Mouse (Mus musculus): ENCODE data around the gene Rpgr. TPM values are rescaled to one million over a fixed set of nuclear protein-coding genes. Genes with fewer than 3 reads are reported as not detected.

The Rpgr gene
- polyA plus RNA-seq, 1 experiment: 2.6 TPM

DNA sequence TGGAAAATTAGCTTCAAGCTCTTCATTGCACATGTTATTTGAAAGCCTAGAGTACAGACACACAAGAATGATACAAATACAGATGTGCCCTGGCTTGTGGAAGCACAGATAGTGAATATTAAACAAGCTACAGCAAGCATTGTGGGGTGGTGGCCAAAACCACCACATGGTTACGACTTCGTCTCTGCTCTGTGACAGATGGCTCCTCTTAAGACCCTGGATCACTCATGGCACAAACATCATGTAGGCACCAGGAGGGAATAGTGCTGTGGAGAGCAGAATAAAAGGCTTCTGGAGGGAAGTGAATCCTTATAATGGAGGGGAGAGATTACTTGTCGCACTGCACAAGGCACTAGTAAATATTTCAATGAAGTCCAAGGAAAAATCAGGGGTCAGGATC is 120.9 kb downstream of the Rpgr start:
- Histone ChIP-seq H3K27ac (ENCODE audit: insufficient read depth, low read depth, low read length) (no peak overlapping the region), H3K4me3 (ENCODE audit: insufficient read depth, low read length) (no peak overlapping the region), H3K4me1 (ENCODE audit: control insufficient read depth, insufficient read depth, low read length) (no peaks in the 10 kb centered on the region)
- TF ChIP-seq POLR2A (IDR thresholded peaks at IDR 0.05; ENCODE audit: borderline replicate concordance, low read depth, low read length) (no peak), CTCF (IDR thresholded peaks at IDR 0.05; ENCODE audit: low read depth, low read length) (no peak)

GRCm38 (mm10) chrX:10080385-10080784 is 136.3 kb downstream of the Rpgr start:
- H3K4me1 ChIP-seq (ENCODE audit: control insufficient read depth, insufficient read depth, low read length): no peaks in the 10 kb centered on the region
- TF ChIP-seq CTCF (IDR thresholded peaks at IDR 0.05; ENCODE audit: low read depth, low read length) (no peak), POLR2A (IDR thresholded peaks at IDR 0.05; ENCODE audit: borderline replicate concordance, low read depth, low read length) (no peak)
- H3K4me3 ChIP-seq (ENCODE audit: insufficient read depth, low read length): no peak overlapping the region
- H3K27ac ChIP-seq (ENCODE audit: insufficient read depth, low read depth, low read length): no peak overlapping the region

- TF ChIP-seq POLR2A (IDR thresholded peaks at IDR 0.05; ENCODE audit: borderline replicate concordance, low read depth, low read length) (no peak), CTCF (IDR thresholded peaks at IDR 0.05; ENCODE audit: low read depth, low read length) (no peak)
- H3K27ac ChIP-seq (ENCODE audit: insufficient read depth, low read depth, low read length): no peak overlapping the region
- no peaks in the 10 kb centered on the region for H3K4me1 ChIP-seq (ENCODE audit: control insufficient read depth, insufficient read depth, low read length)
- H3K4me3 ChIP-seq (ENCODE audit: insufficient read depth, low read length): no peak overlapping the region
Observed at GRCm38 (mm10) chrX:10079981-10080380, 136.7 kb downstream of the Rpgr start.

- TF ChIP-seq POLR2A (IDR thresholded peaks at IDR 0.05; ENCODE audit: borderline replicate concordance, low read depth, low read length) (no peak), CTCF (IDR thresholded peaks at IDR 0.05; ENCODE audit: low read depth, low read length) (no peak)
- H3K4me1 ChIP-seq (ENCODE audit: control insufficient read depth, insufficient read depth, low read length): no peaks in the 10 kb centered on the region
- H3K4me3 ChIP-seq (ENCODE audit: insufficient read depth, low read length): no peak overlapping the region
- no peak overlapping the region for H3K27ac ChIP-seq (ENCODE audit: insufficient read depth, low read depth, low read length)
Observed at GRCm38 (mm10) chrX:10073966-10074365, 142.8 kb downstream of the Rpgr start.

- Histone ChIP-seq H3K27ac (ENCODE audit: insufficient read depth, low read depth, low read length) (no peak overlapping the region), H3K4me1 (ENCODE audit: control insufficient read depth, insufficient read depth, low read length) (no peaks in the 10 kb centered on the region), H3K4me3 (ENCODE audit: insufficient read depth, low read length) (no peak overlapping the region)
- TF ChIP-seq POLR2A (IDR thresholded peaks at IDR 0.05; ENCODE audit: borderline replicate concordance, low read depth, low read length): no peak
- TF ChIP-seq CTCF (IDR thresholded peaks at IDR 0.05; ENCODE audit: low read depth, low read length): no peak
Observed at GRCm38 (mm10) chrX:10071529-10071928, 145.2 kb downstream of the Rpgr start.

DNA sequence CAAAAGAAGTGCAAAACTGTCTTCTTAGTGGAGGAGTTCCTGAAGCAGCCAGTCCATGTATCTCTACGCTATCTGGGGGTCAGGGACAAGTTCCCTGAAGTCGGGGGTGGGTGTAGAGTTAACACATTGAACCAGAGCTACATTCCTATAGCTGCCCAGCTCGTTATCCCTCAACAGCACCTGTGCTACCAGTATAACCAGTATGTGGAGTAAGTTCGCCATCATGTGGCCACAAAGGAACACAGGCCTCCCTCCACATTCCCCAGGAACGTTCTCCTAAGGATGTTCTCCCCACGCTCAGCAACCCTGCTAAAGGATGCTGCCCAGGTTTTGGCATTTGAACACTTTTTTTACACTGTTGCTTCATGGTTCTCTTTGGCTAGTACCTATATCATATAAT is 146.0 kb downstream of the Rpgr start:
- TF ChIP-seq POLR2A (IDR thresholded peaks at IDR 0.05; ENCODE audit: borderline replicate concordance, low read depth, low read length) (no peak), CTCF (IDR thresholded peaks at IDR 0.05; ENCODE audit: low read depth, low read length) (no peak)
- Histone ChIP-seq H3K4me3 (ENCODE audit: insufficient read depth, low read length) (no peak overlapping the region), H3K4me1 (ENCODE audit: control insufficient read depth, insufficient read depth, low read length) (no peaks in the 10 kb centered on the region), H3K27ac (ENCODE audit: insufficient read depth, low read depth, low read length) (no peak overlapping the region)

DNA sequence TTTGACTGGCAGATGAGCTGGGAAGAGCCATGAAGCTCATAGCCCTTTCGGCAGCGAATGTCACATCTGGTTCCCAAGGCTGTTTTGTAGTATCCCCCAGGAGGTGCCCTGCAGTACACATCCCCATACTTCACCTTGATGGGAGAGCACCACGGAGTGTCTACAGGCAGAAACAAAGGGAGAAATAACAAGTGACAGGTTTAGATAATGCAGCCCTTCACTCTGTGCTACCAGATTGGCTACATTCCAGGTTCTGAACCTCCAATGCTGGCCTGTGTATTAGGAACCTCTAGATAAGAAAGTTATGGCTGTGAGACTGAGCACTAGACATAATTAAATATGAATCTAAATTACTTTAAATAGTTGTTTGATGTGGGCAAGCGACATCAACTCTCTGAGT is 147.3 kb downstream of the Rpgr start:
- no peak for TF ChIP-seq POLR2A (IDR thresholded peaks at IDR 0.05; ENCODE audit: borderline replicate concordance, low read depth, low read length)
- TF ChIP-seq CTCF (IDR thresholded peaks at IDR 0.05; ENCODE audit: low read depth, low read length): no peak
- Histone ChIP-seq H3K27ac (ENCODE audit: insufficient read depth, low read depth, low read length) (no peak overlapping the region), H3K4me1 (ENCODE audit: control insufficient read depth, insufficient read depth, low read length) (no peaks in the 10 kb centered on the region), H3K4me3 (ENCODE audit: insufficient read depth, low read length) (no peak overlapping the region)

DNA sequence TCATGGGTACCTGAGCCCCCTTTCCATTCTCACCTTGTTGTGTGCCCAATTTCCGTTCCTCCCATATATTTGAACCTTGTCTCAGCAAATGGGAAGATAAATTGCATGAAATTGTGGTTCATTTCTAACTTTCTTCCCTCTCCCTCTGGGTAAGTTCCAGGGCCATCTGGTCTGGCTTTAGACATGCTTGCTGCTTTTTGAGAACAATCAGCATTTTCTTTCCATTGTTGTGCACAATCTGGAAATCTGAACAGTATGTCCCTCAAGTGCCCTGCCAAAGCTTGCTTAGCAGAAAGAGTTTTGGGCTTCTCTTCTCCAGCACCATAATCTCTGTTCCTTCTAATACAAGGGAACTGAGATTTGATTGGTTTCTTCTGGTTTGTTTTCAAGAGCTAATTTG is 152.9 kb downstream of the Rpgr start:
- H3K4me1 ChIP-seq (ENCODE audit: control insufficient read depth, insufficient read depth, low read length): no peaks in the 10 kb centered on the region
- no peak overlapping the region for H3K27ac ChIP-seq (ENCODE audit: insufficient read depth, low read depth, low read length)
- H3K4me3 ChIP-seq (ENCODE audit: insufficient read depth, low read length): no peak overlapping the region
- TF ChIP-seq CTCF (IDR thresholded peaks at IDR 0.05; ENCODE audit: low read depth, low read length): no peak
- TF ChIP-seq POLR2A (IDR thresholded peaks at IDR 0.05; ENCODE audit: borderline replicate concordance, low read depth, low read length): no peak

GRCm38 (mm10) chrX:10063361-10063760 is 153.4 kb downstream of the Rpgr start:
- H3K4me1 ChIP-seq (ENCODE audit: control insufficient read depth, insufficient read depth, low read length): no peaks in the 10 kb centered on the region
- TF ChIP-seq CTCF (IDR thresholded peaks at IDR 0.05; ENCODE audit: low read depth, low read length) (no peak), POLR2A (IDR thresholded peaks at IDR 0.05; ENCODE audit: borderline replicate concordance, low read depth, low read length) (no peak)
- H3K27ac ChIP-seq (ENCODE audit: insufficient read depth, low read depth, low read length): no peak overlapping the region
- H3K4me3 ChIP-seq (ENCODE audit: insufficient read depth, low read length): no peak overlapping the region

DNA sequence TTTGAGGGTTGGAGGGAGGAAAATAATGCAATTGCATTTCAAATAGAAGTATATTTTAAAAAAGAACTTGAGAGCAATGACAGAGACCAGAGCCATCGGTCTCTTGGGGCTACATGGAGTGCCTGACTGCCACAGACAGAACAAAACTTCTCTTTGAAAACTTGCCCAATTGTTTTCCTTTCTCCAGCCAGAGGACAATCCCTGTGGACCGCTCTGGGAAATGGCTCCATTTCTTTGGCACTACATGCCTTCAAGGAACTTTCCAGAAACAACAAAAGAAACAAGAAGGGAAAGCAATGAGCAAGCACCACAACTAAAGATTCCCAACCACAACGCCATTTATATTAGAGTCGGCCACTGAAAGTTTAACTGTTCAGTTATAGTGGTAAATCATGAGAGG is 154.5 kb downstream of the Rpgr start:
- no peaks in the 10 kb centered on the region for H3K4me1 ChIP-seq (ENCODE audit: control insufficient read depth, insufficient read depth, low read length)
- no peak for TF ChIP-seq CTCF (IDR thresholded peaks at IDR 0.05; ENCODE audit: low read depth, low read length)
- no peak for TF ChIP-seq POLR2A (IDR thresholded peaks at IDR 0.05; ENCODE audit: borderline replicate concordance, low read depth, low read length)
- H3K27ac ChIP-seq (ENCODE audit: insufficient read depth, low read depth, low read length): no peak overlapping the region
- H3K4me3 ChIP-seq (ENCODE audit: insufficient read depth, low read length): no peak overlapping the region

- Histone ChIP-seq H3K4me3 (ENCODE audit: insufficient read depth, low read length) (no peak overlapping the region), H3K27ac (ENCODE audit: insufficient read depth, low read depth, low read length) (no peak overlapping the region), H3K4me1 (ENCODE audit: control insufficient read depth, insufficient read depth, low read length) (no peaks in the 10 kb centered on the region)
- TF ChIP-seq CTCF (IDR thresholded peaks at IDR 0.05; ENCODE audit: low read depth, low read length): no peak
- TF ChIP-seq POLR2A (IDR thresholded peaks at IDR 0.05; ENCODE audit: borderline replicate concordance, low read depth, low read length): no peak
Observed at GRCm38 (mm10) chrX:10034666-10035065, 182.1 kb downstream of the Rpgr start.

Other genes with a start within 250 kb of the Rpgr start
- not detected in 2 replicates for gene Srpx, start 99.2 kb downstream of the Rpgr start, polyA plus RNA-seq (2012; ENCODE audit: insufficient read depth, insufficient read length, missing spikeins)
- gene Otc, start 35.4 kb upstream of the Rpgr start, polyA plus RNA-seq (2012; ENCODE audit: insufficient read depth, insufficient read length, missing spikeins): not detected in 2 replicates

Measured in bone marrow macrophage, adult 2 months (primary cell).